Mouse (Mus musculus): ENCODE measurements around the gene Fggy. TPM values are rescaled to one million over a fixed set of nuclear protein-coding genes. Genes with fewer than 3 reads are reported as not detected.

The Fggy gene
- polyA plus RNA-seq, 1 experiment from 2014 or later = 9.2 TPM

GRCm38 (mm10) chr4:95819650-95820049 lies 262.3 kb downstream of the Fggy start:
- Histone ChIP-seq H3K36me3 (replicated peaks; ENCODE audit: control insufficient read depth, insufficient read depth, low read depth, low read length) (no peaks in the 10 kb centered on the region), H3K27ac (replicated peaks; ENCODE audit: low read depth, low read length) (no peak overlapping the region), H3K27me3 (ENCODE audit: control insufficient read depth, insufficient read depth, low read length) (no peaks in the 10 kb centered on the region), H3K4me3 (ENCODE audit: low read depth, low read length) (no peak overlapping the region), H3K9ac (replicated peaks; ENCODE audit: low read length) (no peak overlapping the region), H3K4me1 (ENCODE audit: control insufficient read depth, insufficient read depth, low read length) (no peaks in the 10 kb centered on the region), H3K4me2 (ENCODE audit: low read depth, low read length) (no peak overlapping the region), H3K9me3 (replicated peaks; ENCODE audit: control insufficient read depth, low read length) (no peaks in the 10 kb centered on the region)
- peak; percentile 63; the same call in 1 of the 2 replicates for ATAC-seq (replicated peaks; ENCODE audit: insufficient number of reproducible peaks, low FRiP score, low TSS enrichment, low read depth)
- 27% methylated on average over 2 of the region's 2 CpGs for WGBS
- DNase-seq (ENCODE audit: low spot score) = peak; percentile 79

- Histone ChIP-seq H3K9me3 (replicated peaks; ENCODE audit: control insufficient read depth, low read length) (no peaks in the 10 kb centered on the region), H3K4me1 (ENCODE audit: control insufficient read depth, insufficient read depth, low read length) (no peaks in the 10 kb centered on the region), H3K27me3 (ENCODE audit: control insufficient read depth, insufficient read depth, low read length) (no peaks in the 10 kb centered on the region), H3K27ac (replicated peaks; ENCODE audit: low read depth, low read length) (0 out of 2 replicates have a peak overlapping the region, but pooled peaks have one; percentile 62), H3K4me3 (ENCODE audit: low read depth, low read length) (no peak overlapping the region), H3K9ac (replicated peaks; ENCODE audit: low read length) (no peak overlapping the region), H3K4me2 (ENCODE audit: low read depth, low read length) (no peak overlapping the region), H3K36me3 (replicated peaks; ENCODE audit: control insufficient read depth, insufficient read depth, low read depth, low read length) (no peaks in the 10 kb centered on the region)
- DNase-seq (ENCODE audit: low spot score) (peak; percentile 94), ATAC-seq (replicated peaks; ENCODE audit: insufficient number of reproducible peaks, low FRiP score, low TSS enrichment, low read depth) (peak; percentile 84; the same call in 1 of the 2 replicates)
- WGBS = 39% methylated on average over 3 of the region's 3 CpGs
These were observed 264.7 kb downstream of the Fggy start for GRCm38 (mm10) chr4:95821906-95822579.

DNA sequence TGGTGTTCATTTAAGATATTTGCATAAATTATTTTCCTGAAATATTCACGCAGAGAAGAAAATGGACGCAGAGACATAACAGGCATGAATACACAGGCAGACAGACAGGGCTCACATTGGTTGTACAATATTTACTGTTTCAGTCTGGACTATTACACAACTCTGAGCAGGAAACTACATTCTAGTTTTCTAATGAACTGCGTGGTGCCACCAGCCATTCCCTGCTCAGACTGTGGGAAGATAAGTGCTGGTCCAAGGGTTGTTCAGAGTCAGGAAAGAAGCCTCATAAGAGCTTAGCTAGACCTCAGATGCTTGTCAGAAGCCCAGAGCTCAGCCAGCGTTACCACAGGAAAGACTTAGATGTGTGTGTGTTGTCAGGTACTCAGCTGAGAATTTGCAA lies 270.9 kb downstream of the Fggy start:
- H3K4me1 ChIP-seq (ENCODE audit: control insufficient read depth, insufficient read depth, low read length) = no peaks in the 10 kb centered on the region
- ATAC-seq (replicated peaks; ENCODE audit: insufficient number of reproducible peaks, low FRiP score, low TSS enrichment, low read depth) (no peak), DNase-seq (ENCODE audit: low spot score) (no peak)
- H3K27me3 ChIP-seq (ENCODE audit: control insufficient read depth, insufficient read depth, low read length) = no peaks in the 10 kb centered on the region
- no peak overlapping the region for H3K4me2 ChIP-seq (ENCODE audit: low read depth, low read length)
- H3K9me3 ChIP-seq (replicated peaks; ENCODE audit: control insufficient read depth, low read length) = no peaks in the 10 kb centered on the region
- H3K4me3 ChIP-seq (ENCODE audit: low read depth, low read length) = no peak overlapping the region
- H3K27ac ChIP-seq (replicated peaks; ENCODE audit: low read depth, low read length) = no peak overlapping the region
- H3K9ac ChIP-seq (replicated peaks; ENCODE audit: low read length) = no peak overlapping the region
- no peaks in the 10 kb centered on the region for H3K36me3 ChIP-seq (replicated peaks; ENCODE audit: control insufficient read depth, insufficient read depth, low read depth, low read length)
- WGBS = 90% methylated on average over 4 of the region's 4 CpGs

GRCm38 (mm10) chr4:95830320-95830719 lies 273.0 kb downstream of the Fggy start:
- ATAC-seq (replicated peaks; ENCODE audit: insufficient number of reproducible peaks, low FRiP score, low TSS enrichment, low read depth) (no peak), DNase-seq (ENCODE audit: low spot score) (no peak)
- H3K27me3 ChIP-seq (ENCODE audit: control insufficient read depth, insufficient read depth, low read length) = no peaks in the 10 kb centered on the region
- H3K9ac ChIP-seq (replicated peaks; ENCODE audit: low read length) = no peak overlapping the region
- no peak overlapping the region for H3K4me3 ChIP-seq (ENCODE audit: low read depth, low read length)
- H3K36me3 ChIP-seq (replicated peaks; ENCODE audit: control insufficient read depth, insufficient read depth, low read depth, low read length) = no peaks in the 10 kb centered on the region
- WGBS = 72% methylated on average over 2 of the region's 2 CpGs
- H3K9me3 ChIP-seq (replicated peaks; ENCODE audit: control insufficient read depth, low read length) = no peaks in the 10 kb centered on the region
- H3K4me2 ChIP-seq (ENCODE audit: low read depth, low read length) = no peak overlapping the region
- no peak overlapping the region for H3K27ac ChIP-seq (replicated peaks; ENCODE audit: low read depth, low read length)
- no peaks in the 10 kb centered on the region for H3K4me1 ChIP-seq (ENCODE audit: control insufficient read depth, insufficient read depth, low read length)

- no peak for ATAC-seq (replicated peaks; ENCODE audit: insufficient number of reproducible peaks, low FRiP score, low TSS enrichment, low read depth)
- H3K27ac ChIP-seq (replicated peaks; ENCODE audit: low read depth, low read length) = no peak overlapping the region
- H3K27me3 ChIP-seq (ENCODE audit: control insufficient read depth, insufficient read depth, low read length) = no peaks in the 10 kb centered on the region
- no peak overlapping the region for H3K4me2 ChIP-seq (ENCODE audit: low read depth, low read length)
- H3K9ac ChIP-seq (replicated peaks; ENCODE audit: low read length) = no peak overlapping the region
- no peaks in the 10 kb centered on the region for H3K4me1 ChIP-seq (ENCODE audit: control insufficient read depth, insufficient read depth, low read length)
- H3K4me3 ChIP-seq (ENCODE audit: low read depth, low read length) = no peak overlapping the region
- 73% methylated on average over 1 of the region's 1 CpGs for WGBS
- H3K36me3 ChIP-seq (replicated peaks; ENCODE audit: control insufficient read depth, insufficient read depth, low read depth, low read length) = no peaks in the 10 kb centered on the region
- no peak for DNase-seq (ENCODE audit: low spot score)
- no peaks in the 10 kb centered on the region for H3K9me3 ChIP-seq (replicated peaks; ENCODE audit: control insufficient read depth, low read length)
These were observed 282.6 kb downstream of the Fggy start for GRCm38 (mm10) chr4:95839860-95840259.

DNA sequence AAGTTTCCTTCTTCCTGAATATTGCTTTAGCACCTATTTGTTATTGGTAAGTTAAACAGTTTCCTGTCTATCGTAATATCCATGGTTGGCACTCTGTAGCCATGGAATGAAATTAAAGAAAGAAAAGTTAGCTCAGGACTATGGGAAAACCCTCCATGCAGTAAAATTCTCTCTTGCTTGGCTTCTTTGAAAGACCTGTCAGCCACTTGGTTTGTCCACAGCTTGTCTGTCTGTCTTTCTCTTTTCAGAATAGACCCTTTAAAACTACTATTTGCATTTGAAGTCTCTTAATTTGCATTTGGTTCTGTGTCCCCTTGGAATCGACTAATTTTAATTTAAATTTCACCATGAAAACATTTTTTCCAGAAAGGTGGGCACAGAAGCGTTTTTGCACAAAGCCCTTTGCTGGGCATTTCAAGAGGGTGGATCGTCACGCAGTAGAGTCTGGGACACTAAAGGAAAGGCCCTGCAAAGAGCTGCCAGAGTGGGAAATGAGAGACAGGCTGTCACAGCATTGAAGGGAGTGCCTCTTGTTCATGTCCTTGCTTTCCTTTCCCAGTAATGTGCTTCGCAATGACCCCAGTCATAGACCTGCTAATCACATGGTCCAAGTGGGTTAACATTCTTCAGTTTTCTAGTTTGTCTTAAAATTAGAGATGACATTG lies 283.2 kb downstream of the Fggy start:
- no peaks in the 10 kb centered on the region for H3K27me3 ChIP-seq (ENCODE audit: control insufficient read depth, insufficient read depth, low read length)
- no peak for DNase-seq (ENCODE audit: low spot score)
- H3K4me2 ChIP-seq (ENCODE audit: low read depth, low read length) = no peak overlapping the region
- H3K9me3 ChIP-seq (replicated peaks; ENCODE audit: control insufficient read depth, low read length) = no peaks in the 10 kb centered on the region
- no peak overlapping the region for H3K4me3 ChIP-seq (ENCODE audit: low read depth, low read length)
- no peaks in the 10 kb centered on the region for H3K4me1 ChIP-seq (ENCODE audit: control insufficient read depth, insufficient read depth, low read length)
- H3K9ac ChIP-seq (replicated peaks; ENCODE audit: low read length) = no peak overlapping the region
- no peak for ATAC-seq (replicated peaks; ENCODE audit: insufficient number of reproducible peaks, low FRiP score, low TSS enrichment, low read depth)
- no peak overlapping the region for H3K27ac ChIP-seq (replicated peaks; ENCODE audit: low read depth, low read length)
- H3K36me3 ChIP-seq (replicated peaks; ENCODE audit: control insufficient read depth, insufficient read depth, low read depth, low read length) = no peaks in the 10 kb centered on the region
- 86% methylated on average over 6 of the region's 6 CpGs for WGBS

- Histone ChIP-seq H3K9me3 (replicated peaks; ENCODE audit: control insufficient read depth, low read length) (no peaks in the 10 kb centered on the region), H3K27ac (replicated peaks; ENCODE audit: low read depth, low read length) (no peak overlapping the region; the same call in none of the 2 replicates), H3K36me3 (replicated peaks; ENCODE audit: control insufficient read depth, insufficient read depth, low read depth, low read length) (no peaks in the 10 kb centered on the region), H3K4me1 (ENCODE audit: control insufficient read depth, insufficient read depth, low read length) (no peaks in the 10 kb centered on the region), H3K27me3 (ENCODE audit: control insufficient read depth, insufficient read depth, low read length) (no peaks in the 10 kb centered on the region), H3K4me2 (ENCODE audit: low read depth, low read length) (no peak overlapping the region), H3K4me3 (ENCODE audit: low read depth, low read length) (no peak overlapping the region), H3K9ac (replicated peaks; ENCODE audit: low read length) (no peak overlapping the region)
- 37% methylated on average over 6 of the region's 6 CpGs for WGBS
- DNase-seq (ENCODE audit: low spot score) (peak; percentile 24), ATAC-seq (replicated peaks; ENCODE audit: insufficient number of reproducible peaks, low FRiP score, low TSS enrichment, low read depth) (peak; percentile 59; the same call in 1 of the 2 replicates)
These were observed 288.8 kb downstream of the Fggy start for GRCm38 (mm10) chr4:95845981-95846617.

- no peak overlapping the region for H3K4me3 ChIP-seq (ENCODE audit: low read depth, low read length)
- DNase-seq (ENCODE audit: low spot score) (no peak), ATAC-seq (replicated peaks; ENCODE audit: insufficient number of reproducible peaks, low FRiP score, low TSS enrichment, low read depth) (no peak)
- no peaks in the 10 kb centered on the region for H3K4me1 ChIP-seq (ENCODE audit: control insufficient read depth, insufficient read depth, low read length)
- no peaks in the 10 kb centered on the region for H3K36me3 ChIP-seq (replicated peaks; ENCODE audit: control insufficient read depth, insufficient read depth, low read depth, low read length)
- no peak overlapping the region for H3K4me2 ChIP-seq (ENCODE audit: low read depth, low read length)
- no peaks in the 10 kb centered on the region for H3K9me3 ChIP-seq (replicated peaks; ENCODE audit: control insufficient read depth, low read length)
- H3K9ac ChIP-seq (replicated peaks; ENCODE audit: low read length) = no peak overlapping the region
- H3K27ac ChIP-seq (replicated peaks; ENCODE audit: low read depth, low read length) = no peak overlapping the region
- no peaks in the 10 kb centered on the region for H3K27me3 ChIP-seq (ENCODE audit: control insufficient read depth, insufficient read depth, low read length)
These were observed 289.9 kb downstream of the Fggy start for GRCm38 (mm10) chr4:95847219-95847618.

Measured in embryonic facial prominence, embryonic 11.5 days (tissue).